Comparison of ENCODE assay signal across 13 mouse cellular contexts in the genomic region with DNA sequence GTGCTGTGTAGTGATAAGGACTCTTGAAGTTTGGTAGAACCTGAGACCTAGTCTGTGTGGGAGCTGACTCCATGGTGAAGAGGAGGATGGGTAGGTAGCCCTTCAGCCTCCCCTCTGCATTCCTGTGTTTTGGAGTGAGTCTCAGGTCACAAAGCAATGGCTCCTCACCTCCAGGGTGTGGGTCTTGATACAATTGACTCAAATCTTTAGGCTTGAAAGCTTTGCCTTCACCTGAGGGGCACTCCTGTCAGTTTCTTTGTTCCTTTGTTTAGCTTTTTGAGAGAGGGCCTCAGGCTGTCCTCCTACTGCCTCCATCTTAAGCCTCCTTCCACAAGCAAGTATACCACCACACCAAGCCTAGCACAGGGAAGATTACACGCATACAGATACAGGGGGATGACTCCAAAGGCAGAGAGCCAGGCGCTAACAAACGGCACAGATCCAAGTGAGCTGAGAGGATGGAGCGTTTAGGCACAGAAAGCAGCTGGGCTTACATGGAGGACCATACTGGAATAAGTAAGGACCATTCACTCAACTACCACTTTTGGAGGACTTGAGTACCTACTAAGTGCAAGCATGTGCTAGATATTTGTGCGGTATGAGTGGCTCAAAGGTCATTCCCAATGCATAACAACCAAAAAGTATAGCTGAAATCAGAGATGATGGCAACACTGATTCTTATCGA. TPM values are rescaled to one million over a fixed set of nuclear protein-coding genes. Genes with fewer than 3 reads are reported as not detected.
A peak's percentile ranks its signal among the peaks of the same experiment; 100 is the strongest.
DNase-seq lines count a peak whose midpoint lies in the region; ATAC-seq lines count a peak whose summit lies in the region.
"Had no signal": no experiment of that assay in that cellular context is flagged by ENCODE, and none has a peak within 500 bp of the region (broad histone marks: within the 10 kb centered on the region; RNA-seq: fewer than 3 reads in every experiment).

No protein-coding gene starts in this region.

- 0 out of 2 replicates have a peak, but pooled peaks cover 2% of the 10 kb centered on the region for H3K9me3 ChIP-seq in kidney, embryonic 16.5 days (ENCODE audit: low read length)
- H3K9me3 ChIP-seq in limb, embryonic 10.5 days (replicated peaks): no peaks in the 10 kb centered on the region
- H3K9me3 ChIP-seq: neural tube, embryonic 13.5 days had no signal

- no peak overlapping the region for H3K27ac ChIP-seq in kidney, embryonic 16.5 days (ENCODE audit: low read length)
- H3K27ac ChIP-seq in limb, embryonic 10.5 days: no peak overlapping the region
- H3K27ac ChIP-seq: macrophage; neural tube, embryonic 13.5 days had no signal

- 67% methylated on average over 6 of the region's 6 CpGs for WGBS in kidney, embryonic 16.5 days
- 68% methylated on average over 6 of the region's 6 CpGs for WGBS in limb, embryonic 10.5 days

- no peaks in the 10 kb centered on the region for H3K36me3 ChIP-seq in kidney, embryonic 16.5 days (ENCODE audit: insufficient read depth, low read length)
- peaks cover 4% of the 10 kb centered on the region; the same call in 1 of the 2 replicates for H3K36me3 ChIP-seq in limb, embryonic 10.5 days
- H3K36me3 ChIP-seq: neural tube, embryonic 13.5 days had no signal

- H3K4me1 ChIP-seq in kidney, embryonic 16.5 days (ENCODE audit: insufficient read depth, low read length): peaks cover 22% of the 10 kb centered on the region
- peaks cover 36% of the 10 kb centered on the region for H3K4me1 ChIP-seq in limb, embryonic 10.5 days

- H3K9ac ChIP-seq in kidney, embryonic 16.5 days (replicated peaks; ENCODE audit: low read length): no peak overlapping the region

- H3K4me3 ChIP-seq in kidney, embryonic 16.5 days (ENCODE audit: low read length): 0 out of 2 replicates have a peak overlapping the region, but pooled peaks have one; percentile 75
- H3K4me3 ChIP-seq in limb, embryonic 10.5 days: peak overlapping the region; percentile 75; the same call in 1 of the 2 replicates

- no peak for ATAC-seq in kidney, embryonic 16.5 days (ENCODE audit: low FRiP score, low TSS enrichment)
- ATAC-seq: Patski had no signal

- peak; percentile 1 for DNase-seq in gastrocnemius, postnatal 25 days
- DNase-seq in gastrocnemius, postnatal 4 days (ENCODE audit: low spot score in 2 of 2): no peak
- no peak for DNase-seq in kidney, adult 11 months
- peak; percentile 38 for DNase-seq in R1 (ENCODE audit: low read depth, low spot score)
- no peak for DNase-seq in limb, embryonic 10.5 days (ENCODE audit: low spot score)
- DNase-seq in adrenal gland, adult 18-20 months (ENCODE audit: low spot score in 2 of 2): no peak
- DNase-seq in right cerebral cortex, postnatal 14 days: no peak
- DNase-seq: right cerebral cortex, postnatal 4 days; thymus, adult 18-20 months had no signal

- peak overlapping the region; percentile 81 for H3K4me2 ChIP-seq in kidney, embryonic 16.5 days (replicated peaks; ENCODE audit: low read depth, low read length)

- peaks cover 8% of the 10 kb centered on the region; the same call in 1 of the 2 replicates for H3K27me3 ChIP-seq in kidney, embryonic 16.5 days (ENCODE audit: insufficient read depth, low read length)
- peaks cover 34% of the 10 kb centered on the region for H3K27me3 ChIP-seq in limb, embryonic 10.5 days (ENCODE audit: low read depth, poor library complexity, severe bottlenecking)
- H3K27me3 ChIP-seq: Patski had no signal

RNA-seq across cellular contexts. Expression of gene Syde2, which starts 1.2 kb away (rescaled TPM):
- total RNA-seq in gastrocnemius, postnatal 25 days (2021): 1 to 10 TPM in 1 of 2 experiments, under 1 TPM in 1; 0.92 to 1.2 TPM
- total RNA-seq in gastrocnemius, postnatal 4 days (2021): 1 to 10 TPM; 4.8 to 5.0 TPM
- polyA plus RNA-seq in kidney, embryonic 16.5 days (2015; fragmentation: Nextera tagmentation; extraction: Ambion mirVana): 1.4 and 1.7 TPM in 2 replicates
- 1.2 and 1.3 TPM in 2 replicates for polyA plus RNA-seq in limb, embryonic 10.5 days (2016; fragmentation: Nextera tagmentation; extraction: Ambion mirVana)
- 1 to 10 TPM; 4.4 to 5.1 TPM for total RNA-seq in adrenal gland, adult 18-20 months (2021)
- polyA plus RNA-seq: macrophage had no signal

RNA-seq across cellular contexts. Expression of gene 2410004B18Rik, which starts 48.6 kb away (rescaled TPM):
- total RNA-seq in gastrocnemius, postnatal 25 days (2021): 10 to 100 TPM; 14.3 to 17.9 TPM
- total RNA-seq in gastrocnemius, postnatal 4 days (2021): 10 to 100 TPM; 15.0 to 22.4 TPM
- 46.0 and 51.9 TPM in 2 replicates for polyA plus RNA-seq in kidney, embryonic 16.5 days (2015; fragmentation: Nextera tagmentation; extraction: Ambion mirVana)
- polyA plus RNA-seq in limb, embryonic 10.5 days (2016; fragmentation: Nextera tagmentation; extraction: Ambion mirVana): 50.1 and 52.4 TPM in 2 replicates
- 10 to 100 TPM; 21.2 to 23.1 TPM for total RNA-seq in adrenal gland, adult 18-20 months (2021)

Comparison
In these comparisons a context has a peak if more than half of its experiments do, and no peak if none do; other contexts are left out.
1. DNase-seq: peak in gastrocnemius, postnatal 25 days (single experiment) and R1 (single experiment); none in gastrocnemius, postnatal 4 days (0 of 2), kidney, adult 11 months (single experiment), limb, embryonic 10.5 days (single experiment), adrenal gland, adult 18-20 months (0 of 2) and right cerebral cortex, postnatal 14 days (single experiment).